Mouse (Mus musculus) limb, embryonic 10.5 days (tissue): Measurements from ENCODE around the gene 5330417C22Rik. TPM values are rescaled to one million over a fixed set of nuclear protein-coding genes. Genes with fewer than 3 reads are reported as not detected.
A peak's percentile ranks its signal among the peaks of the same experiment; 100 is the strongest.

Source experiments
- DNase-seq: peaks from one replicate; pipeline ENCODE4 v3.0.0-alpha.2; 2017; ENCODE audit warnings: low spot score
- H3K27ac ChIP-seq: fragments of 300-500 bp; sonication (generic); 2 replicates; pipeline ENCODE4 v1.5.1; 2016; ENCODE audit warnings: mild to moderate bottlenecking
- H3K27me3 ChIP-seq: fragments of 300-500 bp; sonication (generic); 2 replicates; pipeline ENCODE4 v1.6.1; 2016; ENCODE audit warnings: low read depth, mild to moderate bottlenecking; ENCODE audit not compliant: poor library complexity, severe bottlenecking
- H3K36me3 ChIP-seq: fragments of 300-500 bp; sonication (generic); 2 replicates; pipeline ENCODE4 v1.6.1; 2016; ENCODE audit warnings: mild to moderate bottlenecking, moderate library complexity
- H3K4me1 ChIP-seq: fragments of 300-500 bp; sonication (generic); 2 replicates; pipeline ENCODE4 v1.6.1; 2016
- H3K4me3 ChIP-seq: fragments of 300-500 bp; sonication (generic); 2 replicates; pipeline ENCODE4 v1.5.1; 2016; ENCODE audit warnings: mild to moderate bottlenecking, moderate library complexity
- H3K9me3 ChIP-seq: fragments of 300-500 bp; sonication (generic); replicated peaks from 2 replicates; pipeline ENCODE4 v1.6.1; 2016; ENCODE audit warnings: mild to moderate bottlenecking
- WGBS: fragments of 180-500 bp; shearing (Covaris S2); methylation state at CpG from one replicate; pipeline ENCODE4 v1.1.7; 2016; 5-methylcytosine and 5-hydroxymethylcytosine counted together
- polyA plus RNA-seq: library from polyadenylated mRNA; unstranded; fragments of >200 nt; fragmentation: Nextera tagmentation; extraction: Ambion mirVana; gene quantifications from 2 replicates; pipeline ENCODE4 v1.2.1, GENCODE M21; 2016

5330417C22Rik gene
- polyA plus RNA-seq, 1 experiment from 2014 or later, result 0.40 TPM

GRCm38 (mm10) chr3:108557888-108558287, 21.6 kb upstream of the 5330417C22Rik start:
- H3K4me3 ChIP-seq, result no peak overlapping the region
- H3K27ac ChIP-seq, result no peak overlapping the region
- H3K36me3 ChIP-seq, result peaks cover 37% of the 10 kb centered on the region
- no peak for DNase-seq
- peaks cover 25% of the 10 kb centered on the region for H3K4me1 ChIP-seq
- 92% methylated on average over 4 of the region's 4 CpGs for WGBS
- H3K9me3 ChIP-seq, result no peaks in the 10 kb centered on the region
- no peaks in the 10 kb centered on the region for H3K27me3 ChIP-seq

DNA sequence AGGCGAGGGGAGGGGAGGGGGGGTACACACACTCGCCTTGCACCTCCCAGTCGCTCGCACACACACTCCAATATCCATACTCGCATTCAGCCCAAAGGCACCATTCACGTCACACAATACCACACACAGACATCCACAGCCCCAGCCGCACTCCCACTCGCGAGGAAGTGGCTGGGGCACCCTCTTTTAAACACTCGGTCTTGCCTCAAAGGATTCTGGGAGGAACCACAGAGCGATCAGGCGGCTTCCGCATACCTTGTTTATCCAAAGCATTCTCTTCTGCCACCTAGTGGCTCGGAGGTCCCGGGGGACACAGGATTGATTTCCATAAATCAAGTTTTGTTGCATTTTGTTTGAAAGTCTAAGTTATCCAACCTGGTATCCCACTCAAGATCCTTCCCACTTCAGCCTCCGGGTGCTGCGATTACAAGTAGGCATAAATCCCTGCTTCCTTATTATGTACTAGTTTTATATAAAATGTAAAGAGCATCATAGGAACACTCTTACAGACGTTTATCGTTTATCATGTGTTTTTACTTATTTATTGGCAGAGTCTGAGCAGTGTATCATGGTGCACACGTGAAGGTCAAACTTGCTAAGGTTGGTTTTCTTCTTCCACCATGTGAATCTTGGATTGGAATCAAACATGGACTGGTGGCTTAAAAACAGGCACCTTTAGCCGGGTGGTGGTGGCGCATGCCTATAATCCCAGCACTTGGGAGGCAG, 18.4 kb upstream of the 5330417C22Rik start:
- H3K36me3 ChIP-seq, result peaks cover 30% of the 10 kb centered on the region
- peak overlapping the region; percentile 97 for H3K27ac ChIP-seq
- no peaks in the 10 kb centered on the region for H3K27me3 ChIP-seq
- 18% methylated on average over 22 of the region's 22 CpGs for WGBS
- peak overlapping the region; percentile 91 for H3K4me3 ChIP-seq
- H3K9me3 ChIP-seq, result no peaks in the 10 kb centered on the region
- peaks cover 7% of the 10 kb centered on the region; the same call in 1 of the 2 replicates for H3K4me1 ChIP-seq
- peak; percentile 92 for DNase-seq

DNA sequence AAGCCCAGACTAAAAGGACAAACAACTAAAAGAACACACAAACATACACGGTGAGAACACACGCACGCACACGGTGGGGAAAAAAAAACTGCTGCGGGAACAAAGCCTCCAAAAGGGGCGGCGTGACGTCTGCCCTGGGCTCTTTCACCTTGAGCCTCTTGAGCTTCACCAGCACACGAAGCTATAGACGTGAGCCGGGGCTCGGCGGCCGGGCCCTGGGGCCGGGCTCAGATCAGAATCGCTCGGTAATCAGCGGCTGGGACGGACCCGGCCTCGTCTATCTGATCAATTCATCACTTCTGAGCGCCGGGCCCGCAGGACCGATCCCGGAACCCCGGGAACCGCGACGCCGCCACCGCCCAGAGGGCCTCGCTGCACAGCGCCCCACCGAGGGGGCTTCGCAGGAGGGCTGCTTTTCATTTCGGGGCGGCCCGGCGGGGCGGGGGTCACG, 17.8 kb upstream of the 5330417C22Rik start:
- no peaks in the 10 kb centered on the region for H3K27me3 ChIP-seq
- under 1% methylated on average over 42 of the region's 42 CpGs for WGBS
- peaks cover 24% of the 10 kb centered on the region for H3K36me3 ChIP-seq
- no peaks in the 10 kb centered on the region for H3K9me3 ChIP-seq
- peak overlapping the region; percentile 97 for H3K27ac ChIP-seq
- no peak for DNase-seq
- peaks cover 7% of the 10 kb centered on the region; the same call in 1 of the 2 replicates for H3K4me1 ChIP-seq
- peak overlapping the region; percentile 91 for H3K4me3 ChIP-seq

DNA sequence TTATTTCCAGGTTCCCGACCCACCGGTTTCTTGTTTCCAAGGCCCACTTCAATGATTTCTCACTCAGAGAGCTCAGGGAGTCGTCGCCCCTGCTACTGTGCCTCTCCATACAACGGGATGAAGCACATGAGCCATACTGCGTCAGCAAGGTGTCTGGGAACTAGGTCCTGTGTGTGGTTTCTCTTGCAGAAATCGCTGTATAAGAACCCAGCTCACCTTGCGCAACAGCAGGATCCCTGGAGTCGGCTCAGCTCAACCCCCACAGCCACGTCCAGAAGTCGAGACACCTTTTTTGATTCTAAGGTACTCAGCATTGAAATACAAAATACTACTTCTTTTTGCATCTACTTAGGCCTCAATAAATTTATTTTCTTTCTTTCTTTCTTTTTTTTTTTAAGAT, 6.0 kb upstream of the 5330417C22Rik start:
- no peak overlapping the region for H3K4me3 ChIP-seq
- no peak for DNase-seq
- 86% methylated on average over 11 of the region's 11 CpGs for WGBS
- no peaks in the 10 kb centered on the region for H3K9me3 ChIP-seq
- 0 out of 2 replicates have a peak, but pooled peaks cover 4% of the 10 kb centered on the region for H3K4me1 ChIP-seq
- H3K36me3 ChIP-seq, result no peaks in the 10 kb centered on the region
- H3K27me3 ChIP-seq, result peaks cover 14% of the 10 kb centered on the region; the same call in 1 of the 2 replicates
- H3K27ac ChIP-seq, result no peak overlapping the region

GRCm38 (mm10) chr3:108537303-108537702, 967 bp upstream of the 5330417C22Rik start:
- Histone ChIP-seq H3K36me3 (no peaks in the 10 kb centered on the region), H3K9me3 (no peaks in the 10 kb centered on the region), H3K4me1 (peaks cover 11% of the 10 kb centered on the region), H3K27ac (no peak overlapping the region), H3K27me3 (peaks cover 49% of the 10 kb centered on the region), H3K4me3 (peak overlapping the region; percentile 36)
- peak; percentile 85 for DNase-seq
- WGBS, result 9% methylated on average over 17 of the region's 17 CpGs

- peaks cover 11% of the 10 kb centered on the region for H3K4me1 ChIP-seq
- 8% methylated on average over 15 of the region's 15 CpGs for WGBS
- H3K4me3 ChIP-seq, result peak overlapping the region; percentile 54
- H3K36me3 ChIP-seq, result no peaks in the 10 kb centered on the region
- peaks cover 49% of the 10 kb centered on the region for H3K27me3 ChIP-seq
- DNase-seq, result no peak
- no peaks in the 10 kb centered on the region for H3K9me3 ChIP-seq
- H3K27ac ChIP-seq, result no peak overlapping the region
Measured at GRCm38 (mm10) chr3:108535896-108536516, 330 bp downstream of the 5330417C22Rik start.

DNA sequence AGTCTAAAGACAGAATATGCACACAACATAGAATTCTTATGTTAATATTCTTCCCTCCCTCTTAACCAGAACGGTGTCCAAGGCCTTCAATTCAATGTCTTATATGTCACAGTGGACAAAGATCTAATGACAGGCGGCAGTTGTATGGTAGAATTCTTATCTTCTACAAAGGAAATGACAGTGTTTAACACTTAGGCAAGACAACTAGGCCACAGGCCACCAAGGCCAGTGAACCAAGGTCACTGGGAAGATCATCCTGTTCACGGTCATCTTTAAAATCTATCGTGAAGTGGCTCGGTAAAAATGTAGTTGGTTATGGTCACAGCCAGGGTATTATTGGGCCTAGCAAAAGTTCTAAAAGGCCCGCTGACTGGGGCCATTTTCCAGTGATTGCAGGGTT, 2.4 kb downstream of the 5330417C22Rik start, which contains the start of gene 1700013F07Rik:
Gene 1700013F07Rik (plus strand): TSS at position 200 of the 400 bp plus-strand sequence.
- WGBS, result 92% methylated on average over 6 of the region's 6 CpGs
- no peak within 1 kb of the TSS for H3K4me3 ChIP-seq
- H3K27me3 ChIP-seq, result peaks cover 49% of the 10 kb centered on the region
- peaks cover 11% of the 10 kb centered on the region for H3K4me1 ChIP-seq
- H3K9me3 ChIP-seq, result no peaks in the 10 kb centered on the region
- H3K36me3 ChIP-seq, result no peaks in the 10 kb centered on the region
- no peak for DNase-seq
- no peak within 1 kb of the TSS for H3K27ac ChIP-seq

- Histone ChIP-seq H3K4me3 (no peak overlapping the region), H3K9me3 (no peaks in the 10 kb centered on the region), H3K27ac (no peak overlapping the region), H3K4me1 (peaks cover 11% of the 10 kb centered on the region), H3K27me3 (peaks cover 44% of the 10 kb centered on the region), H3K36me3 (no peaks in the 10 kb centered on the region)
- whole genome bisulfite sequencing, result 78% methylated on average over 9 of the region's 9 CpGs
- DNase-seq, result no peak
Measured at GRCm38 (mm10) chr3:108533114-108533885, 3.0 kb downstream of the 5330417C22Rik start.

DNA sequence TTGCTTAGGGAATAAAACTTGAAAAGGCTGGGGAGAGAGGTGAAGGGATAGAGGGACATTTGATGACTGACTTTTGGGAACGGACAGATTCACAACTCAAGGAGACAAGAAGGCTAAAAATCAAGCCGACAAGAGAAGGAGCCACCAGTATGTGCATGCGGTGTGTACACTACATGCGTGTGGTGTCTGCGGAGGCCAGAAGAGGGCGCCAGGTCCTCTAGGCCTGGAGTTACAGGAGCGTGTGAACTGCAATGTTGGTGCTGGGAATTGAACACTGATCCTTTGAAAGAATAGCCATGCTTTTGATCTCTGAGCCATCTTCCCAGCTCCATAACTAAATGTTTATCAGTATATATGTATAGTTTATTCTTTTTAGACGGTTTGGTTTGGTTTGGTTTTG, 7.8 kb downstream of the 5330417C22Rik start:
- H3K27me3 ChIP-seq, result peaks cover 3% of the 10 kb centered on the region; the same call in 1 of the 2 replicates
- H3K9me3 ChIP-seq, result no peaks in the 10 kb centered on the region
- no peak for DNase-seq
- no peak overlapping the region for H3K27ac ChIP-seq
- H3K4me1 ChIP-seq, result no peaks in the 10 kb centered on the region
- WGBS, result 94% methylated on average over 8 of the region's 8 CpGs
- H3K36me3 ChIP-seq, result no peaks in the 10 kb centered on the region
- no peak overlapping the region for H3K4me3 ChIP-seq

DNA sequence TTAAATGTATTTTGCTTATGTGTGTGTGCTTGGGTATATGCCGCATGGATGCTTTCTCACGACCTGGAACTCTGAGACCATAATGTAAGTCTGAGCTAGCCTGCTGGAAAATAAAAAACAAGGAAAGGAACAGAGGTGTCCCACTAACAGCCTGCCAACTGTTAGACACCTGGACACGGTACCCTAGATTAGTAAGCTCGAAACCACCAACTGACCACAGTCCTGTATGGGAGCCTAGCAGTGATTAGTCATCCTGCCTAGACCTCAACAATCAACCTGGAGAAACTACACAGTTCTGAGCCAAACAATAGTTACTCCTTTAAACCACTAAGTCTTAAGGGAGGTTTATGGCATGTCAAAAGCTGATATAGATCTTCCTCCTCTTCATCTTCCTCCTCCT, 12.9 kb downstream of the 5330417C22Rik start:
- no peaks in the 10 kb centered on the region for H3K4me1 ChIP-seq
- H3K4me3 ChIP-seq, result no peak overlapping the region
- no peak overlapping the region for H3K27ac ChIP-seq
- no peaks in the 10 kb centered on the region for H3K36me3 ChIP-seq
- 88% methylated on average over 4 of the region's 4 CpGs for WGBS
- H3K27me3 ChIP-seq, result no peaks in the 10 kb centered on the region
- no peak for DNase-seq
- no peaks in the 10 kb centered on the region for H3K9me3 ChIP-seq

DNA sequence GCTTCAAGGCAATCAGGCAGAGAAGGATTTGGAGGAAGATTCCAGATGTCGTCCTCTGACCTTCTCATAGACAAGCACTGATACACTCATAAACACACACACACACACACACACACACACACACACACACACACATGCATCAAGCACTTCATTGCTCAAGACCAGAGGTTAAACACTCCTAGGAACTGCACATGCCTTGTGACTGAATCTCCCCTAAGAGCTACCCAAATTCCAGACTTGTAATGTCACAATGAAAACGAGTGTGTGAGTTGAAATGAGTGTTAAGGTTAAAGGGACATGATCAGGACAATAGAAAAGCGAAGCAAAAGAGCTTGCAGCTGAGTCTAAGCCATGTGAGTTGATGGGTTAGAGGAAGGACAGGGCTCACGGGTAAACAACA, 18.1 kb downstream of the 5330417C22Rik start:
- no peak for DNase-seq
- Histone ChIP-seq H3K4me1 (no peaks in the 10 kb centered on the region), H3K36me3 (no peaks in the 10 kb centered on the region), H3K4me3 (no peak overlapping the region), H3K27ac (no peak overlapping the region), H3K9me3 (no peaks in the 10 kb centered on the region), H3K27me3 (no peaks in the 10 kb centered on the region)
- 75% methylated on average over 4 of the region's 4 CpGs for WGBS

GRCm38 (mm10) chr3:108513465-108513864, 22.9 kb downstream of the 5330417C22Rik start:
- WGBS, result 74% methylated on average over 3 of the region's 3 CpGs
- no peak for DNase-seq
- Histone ChIP-seq H3K4me1 (peaks cover 30% of the 10 kb centered on the region), H3K4me3 (no peak overlapping the region), H3K36me3 (no peaks in the 10 kb centered on the region), H3K9me3 (no peaks in the 10 kb centered on the region), H3K27me3 (no peaks in the 10 kb centered on the region), H3K27ac (no peak overlapping the region)
